Mouse (Mus musculus) limb, embryonic 13.5 days (tissue): ENCODE results near the gene Plch2. TPM values are rescaled to one million over a fixed set of nuclear protein-coding genes. Genes with fewer than 3 reads are reported as not detected.

Source experiments
- ATAC-seq: fragments of 200-750 bp; cut with Nextera tagmentation; 2 replicates; pipeline ENCODE4 v1.8.0; 2017; ENCODE audit warnings: low read depth, moderate number of reproducible peaks, moderate TSS enrichment; ENCODE audit not compliant: low FRiP score
- H3K27ac ChIP-seq: fragments of 300-500 bp; sonication (generic); 2 replicates; pipeline ENCODE4 v1.5.1; 2015; ENCODE audit warnings: inconsistent platforms, mild to moderate bottlenecking, moderate library complexity
- H3K27me3 ChIP-seq: fragments of 300-500 bp; sonication (generic); 2 replicates; pipeline ENCODE4 v1.6.1; 2015; ENCODE audit warnings: mild to moderate bottlenecking, inconsistent platforms
- H3K36me3 ChIP-seq: fragments of 300-500 bp; sonication (generic); 2 replicates; pipeline ENCODE4 v1.6.1; 2015; ENCODE audit warnings: inconsistent platforms, mild to moderate bottlenecking, moderate library complexity
- H3K4me1 ChIP-seq: fragments of 300-500 bp; sonication (generic); 2 replicates; pipeline ENCODE4 v1.6.1; 2015; ENCODE audit warnings: inconsistent platforms
- H3K4me2 ChIP-seq: fragments of 300-500 bp; sonication (generic); replicated peaks from 2 replicates; pipeline ENCODE4 v1.6.1; 2015; ENCODE audit warnings: inconsistent platforms, mild to moderate bottlenecking, moderate library complexity
- H3K4me3 ChIP-seq: fragments of 300-500 bp; sonication (generic); 2 replicates; pipeline ENCODE4 v1.5.1; 2015; ENCODE audit warnings: moderate library complexity, mild to moderate bottlenecking, inconsistent platforms
- H3K9ac ChIP-seq: fragments of 300-500 bp; sonication (generic); 2 replicates; pipeline ENCODE4 v1.6.1; 2015; ENCODE audit warnings: mild to moderate bottlenecking, inconsistent platforms
- H3K9me3 ChIP-seq: fragments of 300-500 bp; sonication (generic); 2 replicates; pipeline ENCODE4 v1.6.1; 2016; ENCODE audit warnings: inconsistent platforms
- WGBS: fragments of 180-500 bp; shearing (Covaris S2); methylation state at CpG from one replicate; pipeline ENCODE4 v1.1.7; 2015; 5-methylcytosine and 5-hydroxymethylcytosine counted together
- polyA plus RNA-seq: library from polyadenylated mRNA; unstranded; fragments of >200 nt; fragmentation: Nextera tagmentation; extraction: Ambion mirVana; gene quantifications from 2 replicates; pipeline ENCODE4 v1.2.1, GENCODE M21; 2015

The Plch2 gene
- polyA plus RNA-seq, 1 experiment from 2014 or later = 4.1 TPM

GRCm38 (mm10) chr4:155018066-155018465 lies 38.5 kb downstream of the Plch2 start:
- Histone ChIP-seq H3K27ac (no peak overlapping the region), H3K9me3 (no peaks in the 10 kb centered on the region), H3K4me2 (no peak overlapping the region), H3K9ac (no peak overlapping the region), H3K4me1 (peaks cover 21% of the 10 kb centered on the region), H3K4me3 (no peak overlapping the region), H3K36me3 (no peaks in the 10 kb centered on the region), H3K27me3 (0 out of 2 replicates have a peak, but pooled peaks cover 7% of the 10 kb centered on the region)
- ATAC-seq = no peak
- 70% methylated on average over 8 of the region's 8 CpGs for WGBS

DNA sequence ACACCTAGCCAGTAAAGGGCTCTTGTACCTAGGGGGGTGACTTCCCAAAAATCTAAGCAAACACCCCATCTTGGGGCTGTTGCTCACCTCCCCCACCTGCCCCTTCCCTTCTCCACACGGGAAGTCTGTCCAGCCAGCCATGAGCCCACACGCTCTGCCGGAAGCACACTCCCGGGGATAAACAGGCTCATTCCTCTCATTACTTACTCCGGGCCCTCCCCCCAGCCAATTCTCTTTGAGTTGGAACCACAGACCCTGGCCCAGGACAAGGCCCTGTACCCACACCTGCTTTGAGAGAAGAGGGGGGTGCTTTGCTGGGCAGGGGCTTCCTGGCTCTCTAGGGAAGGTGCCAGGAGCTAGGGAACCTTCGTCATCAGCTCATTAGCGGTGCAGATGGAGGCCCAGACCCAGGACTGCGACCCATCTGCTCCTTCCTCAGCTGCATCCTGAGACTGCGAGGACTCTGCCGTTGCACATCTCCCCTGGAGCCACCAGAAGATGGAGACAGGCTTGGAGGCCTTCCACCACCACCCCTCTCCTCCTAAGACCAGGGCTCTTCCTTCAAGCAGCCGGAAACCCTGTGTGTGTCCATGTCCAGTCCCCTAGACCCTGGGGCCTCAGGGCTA lies 39.2 kb downstream of the Plch2 start:
- no peak overlapping the region for H3K4me3 ChIP-seq
- 0 out of 2 replicates have a peak, but pooled peaks cover 7% of the 10 kb centered on the region for H3K27me3 ChIP-seq
- ATAC-seq = no peak
- peaks cover 21% of the 10 kb centered on the region for H3K4me1 ChIP-seq
- no peaks in the 10 kb centered on the region for H3K36me3 ChIP-seq
- H3K9me3 ChIP-seq = no peaks in the 10 kb centered on the region
- H3K27ac ChIP-seq = no peak overlapping the region
- 59% methylated on average over 11 of the region's 11 CpGs for WGBS
- H3K9ac ChIP-seq = no peak overlapping the region
- no peak overlapping the region for H3K4me2 ChIP-seq

- Histone ChIP-seq H3K27ac (no peak overlapping the region), H3K27me3 (0 out of 2 replicates have a peak, but pooled peaks cover 7% of the 10 kb centered on the region), H3K36me3 (no peaks in the 10 kb centered on the region), H3K4me1 (peaks cover 21% of the 10 kb centered on the region), H3K4me3 (no peak overlapping the region), H3K4me2 (no peak overlapping the region), H3K9me3 (no peaks in the 10 kb centered on the region), H3K9ac (no peak overlapping the region)
- WGBS = 63% methylated on average over 11 of the region's 11 CpGs
- no peak for ATAC-seq
Observed at GRCm38 (mm10) chr4:155016807-155017206, 39.8 kb downstream of the Plch2 start.

- 53% methylated on average over 4 of the region's 4 CpGs for WGBS
- Histone ChIP-seq H3K4me1 (peaks cover 21% of the 10 kb centered on the region), H3K4me3 (no peak overlapping the region), H3K36me3 (no peaks in the 10 kb centered on the region), H3K4me2 (no peak overlapping the region), H3K9ac (no peak overlapping the region), H3K27me3 (0 out of 2 replicates have a peak, but pooled peaks cover 7% of the 10 kb centered on the region), H3K9me3 (no peaks in the 10 kb centered on the region), H3K27ac (no peak overlapping the region)
- ATAC-seq = no peak
Observed at GRCm38 (mm10) chr4:155015550-155015949, 41.0 kb downstream of the Plch2 start.

GRCm38 (mm10) chr4:155014791-155015190 lies 41.8 kb downstream of the Plch2 start:
- no peak overlapping the region for H3K4me2 ChIP-seq
- peaks cover 13% of the 10 kb centered on the region for H3K4me1 ChIP-seq
- no peak for ATAC-seq
- no peaks in the 10 kb centered on the region for H3K36me3 ChIP-seq
- H3K9ac ChIP-seq = no peak overlapping the region
- H3K27ac ChIP-seq = no peak overlapping the region
- 64% methylated on average over 12 of the region's 12 CpGs for WGBS
- no peak overlapping the region for H3K4me3 ChIP-seq
- no peaks in the 10 kb centered on the region for H3K9me3 ChIP-seq
- 0 out of 2 replicates have a peak, but pooled peaks cover 7% of the 10 kb centered on the region for H3K27me3 ChIP-seq

DNA sequence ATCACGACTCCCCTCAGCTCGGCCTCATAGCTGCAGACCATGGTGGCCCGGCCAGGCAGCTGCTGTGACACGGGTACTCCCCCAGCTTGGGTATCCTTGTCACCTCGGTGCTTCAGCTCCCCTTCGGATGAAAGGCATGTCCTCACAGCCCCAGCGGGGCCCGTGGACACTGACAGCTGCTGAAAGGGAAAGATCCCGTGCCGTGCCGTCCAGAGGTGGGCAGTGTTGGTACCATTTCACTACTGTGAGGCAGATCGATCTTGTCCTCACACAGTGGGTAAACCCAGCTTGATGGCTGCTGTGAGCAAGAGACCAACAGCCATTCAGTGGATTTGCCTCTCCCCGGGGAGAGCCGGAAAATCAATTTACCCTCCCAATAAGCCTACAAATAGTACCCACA lies 42.3 kb downstream of the Plch2 start:
- Histone ChIP-seq H3K4me1 (peaks cover 8% of the 10 kb centered on the region), H3K4me2 (no peak overlapping the region), H3K27me3 (0 out of 2 replicates have a peak, but pooled peaks cover 6% of the 10 kb centered on the region), H3K9ac (no peak overlapping the region), H3K27ac (no peak overlapping the region), H3K36me3 (no peaks in the 10 kb centered on the region), H3K4me3 (no peak overlapping the region), H3K9me3 (no peaks in the 10 kb centered on the region)
- ATAC-seq = no peak
- WGBS = 66% methylated on average over 14 of the region's 14 CpGs

- H3K27ac ChIP-seq = no peak overlapping the region
- H3K4me2 ChIP-seq = no peak overlapping the region
- H3K36me3 ChIP-seq = no peaks in the 10 kb centered on the region
- no peaks in the 10 kb centered on the region for H3K9me3 ChIP-seq
- no peak for ATAC-seq
- H3K4me1 ChIP-seq = 0 out of 2 replicates have a peak, but pooled peaks cover 2% of the 10 kb centered on the region
- no peaks in the 10 kb centered on the region for H3K27me3 ChIP-seq
- WGBS = 4% methylated on average over 4 of the region's 4 CpGs
- no peak overlapping the region for H3K4me3 ChIP-seq
- peak overlapping the region; percentile 39; the same call in 1 of the 2 replicates for H3K9ac ChIP-seq
Observed at GRCm38 (mm10) chr4:155012788-155013187, 43.8 kb downstream of the Plch2 start.

- no peak overlapping the region for H3K4me2 ChIP-seq
- 36% methylated on average over 2 of the region's 2 CpGs for WGBS
- H3K9me3 ChIP-seq = no peaks in the 10 kb centered on the region
- H3K27ac ChIP-seq = no peak overlapping the region
- no peak for ATAC-seq
- no peaks in the 10 kb centered on the region for H3K4me1 ChIP-seq
- H3K9ac ChIP-seq = no peak overlapping the region
- no peak overlapping the region for H3K4me3 ChIP-seq
- H3K27me3 ChIP-seq = no peaks in the 10 kb centered on the region
- H3K36me3 ChIP-seq = no peaks in the 10 kb centered on the region
Observed at GRCm38 (mm10) chr4:155012115-155012514, 44.5 kb downstream of the Plch2 start.

DNA sequence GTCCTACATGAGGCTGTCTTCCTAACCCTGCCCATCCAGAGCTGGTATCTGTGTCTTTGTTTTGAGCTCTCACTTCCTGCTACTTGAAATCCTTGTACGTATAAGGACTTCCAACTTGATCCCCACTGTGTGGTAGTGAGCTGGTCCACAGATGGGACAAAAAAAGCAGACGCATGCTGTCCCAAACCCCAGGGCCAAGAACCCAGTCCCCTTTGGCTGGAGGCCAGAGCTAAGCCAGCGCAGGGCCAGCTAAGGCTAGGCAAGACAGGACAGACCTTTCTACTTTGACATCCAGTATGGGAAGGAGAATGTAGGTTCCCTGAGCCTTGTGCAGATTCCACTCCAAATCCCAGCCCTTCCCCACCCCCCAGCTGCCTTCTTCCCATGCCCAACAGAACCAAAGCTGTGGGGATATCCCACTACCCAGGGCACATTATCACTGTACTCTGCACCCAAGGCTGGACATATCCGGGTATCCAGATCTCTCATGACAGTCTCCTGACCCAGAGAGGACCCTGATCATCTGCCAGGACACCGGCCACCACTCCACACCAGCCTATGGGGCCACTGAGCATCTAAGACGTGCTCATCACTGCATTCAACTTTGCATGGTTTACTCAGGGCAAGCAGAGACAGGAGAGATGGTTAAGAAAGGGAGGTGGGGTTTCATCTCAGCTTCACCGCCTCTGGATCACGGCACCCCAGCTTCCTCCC lies 45.1 kb downstream of the Plch2 start:
- ATAC-seq = no peak
- H3K4me3 ChIP-seq = no peak overlapping the region
- 75% methylated on average over 8 of the region's 8 CpGs for WGBS
- no peak overlapping the region for H3K4me2 ChIP-seq
- no peak overlapping the region for H3K9ac ChIP-seq
- no peaks in the 10 kb centered on the region for H3K4me1 ChIP-seq
- H3K36me3 ChIP-seq = no peaks in the 10 kb centered on the region
- H3K27ac ChIP-seq = no peak overlapping the region
- no peaks in the 10 kb centered on the region for H3K27me3 ChIP-seq
- no peaks in the 10 kb centered on the region for H3K9me3 ChIP-seq

- no peaks in the 10 kb centered on the region for H3K36me3 ChIP-seq
- no peak for ATAC-seq
- no peaks in the 10 kb centered on the region for H3K9me3 ChIP-seq
- 88% methylated on average over 5 of the region's 5 CpGs for WGBS
- H3K27me3 ChIP-seq = no peaks in the 10 kb centered on the region
- H3K4me1 ChIP-seq = no peaks in the 10 kb centered on the region
- no peak overlapping the region for H3K9ac ChIP-seq
- no peak overlapping the region for H3K4me2 ChIP-seq
- no peak overlapping the region for H3K4me3 ChIP-seq
- no peak overlapping the region for H3K27ac ChIP-seq
Observed at GRCm38 (mm10) chr4:155010870-155011269, 45.7 kb downstream of the Plch2 start.

GRCm38 (mm10) chr4:155009216-155009615 lies 47.4 kb downstream of the Plch2 start:
- ATAC-seq = no peak
- no peak overlapping the region for H3K9ac ChIP-seq
- no peaks in the 10 kb centered on the region for H3K4me1 ChIP-seq
- no peak overlapping the region for H3K27ac ChIP-seq
- no peak overlapping the region for H3K4me3 ChIP-seq
- no peaks in the 10 kb centered on the region for H3K36me3 ChIP-seq
- H3K27me3 ChIP-seq = no peaks in the 10 kb centered on the region
- WGBS = 81% methylated on average over 3 of the region's 3 CpGs
- H3K9me3 ChIP-seq = no peaks in the 10 kb centered on the region
- H3K4me2 ChIP-seq = no peak overlapping the region

- Histone ChIP-seq H3K36me3 (no peaks in the 10 kb centered on the region), H3K4me3 (no peak overlapping the region), H3K9me3 (no peaks in the 10 kb centered on the region), H3K9ac (no peak overlapping the region), H3K4me1 (no peaks in the 10 kb centered on the region), H3K4me2 (no peak overlapping the region), H3K27ac (no peak overlapping the region), H3K27me3 (no peaks in the 10 kb centered on the region)
- no peak for ATAC-seq
Observed at GRCm38 (mm10) chr4:155008075-155008474, 48.5 kb downstream of the Plch2 start.
